21 mouse cellular contexts compared by ENCODE assay signal in genomic region chr12:78219191-78219825, GRCm38 (mm10). TPM values are rescaled to one million over a fixed set of nuclear protein-coding genes. Genes with fewer than 3 reads are reported as not detected.
DNase-seq lines count a peak whose midpoint lies in the region; TF ChIP-seq lines count a peak whose summit lies in the region.
"Had no signal": no experiment of that assay in that cellular context is flagged by ENCODE, and none has a peak within 500 bp of the region (broad histone marks: within the 10 kb centered on the region; RNA-seq: fewer than 3 reads in every experiment).

No protein-coding gene starts in this region.

- H3K9me3 ChIP-seq in megakaryocyte, embryonic 14.5 days = no peaks in the 10 kb centered on the region
- H3K9me3 ChIP-seq: forebrain, embryonic 13.5 days; G1E had no signal

- peak; percentile 35 for DNase-seq in kidney, adult 9 months
- no peak for DNase-seq in kidney, adult 18-20 months
- peak; percentile 30 for DNase-seq in CD4-positive, CD25-positive, alpha-beta regulatory T cell, adult 2 months (ENCODE audit: low read depth, low spot score)
- peak; percentile 34 for DNase-seq in adipocyte (ENCODE audit: low spot score)
- DNase-seq in left cerebral cortex, adult 2 months (ENCODE audit: extremely low spot score in 1 of 2, low spot score in 2 of 2) = no peak
- DNase-seq in layer of hippocampus, adult 9-10 months (ENCODE audit: low spot score) = no peak
- DNase-seq: cerebellum, adult 18-20 months; gastrocnemius, postnatal 14 days; kidney, postnatal 10 days; midbrain, embryonic 14.5 days; right cerebral cortex, postnatal 25 days had no signal

- peak overlapping the region; percentile 42 for H3K4me3 ChIP-seq in megakaryocyte, embryonic 14.5 days (replicated peaks)
- H3K4me3 ChIP-seq in left cerebral cortex, adult 2 months = no peak overlapping the region
- H3K4me3 ChIP-seq: forebrain, embryonic 13.5 days had no signal

- intact Hi-C loops in left cerebral cortex, adult 2 months (cut with DNase I) = no loop called here

- peaks cover 6% of the 10 kb centered on the region for H3K4me1 ChIP-seq in megakaryocyte, embryonic 14.5 days
- H3K4me1 ChIP-seq: forebrain, embryonic 13.5 days had no signal

- no peaks in the 10 kb centered on the region for H3K27me3 ChIP-seq in megakaryocyte, embryonic 14.5 days (replicated peaks)
- H3K27me3 ChIP-seq: forebrain, embryonic 13.5 days had no signal

- no peaks in the 10 kb centered on the region for H3K36me3 ChIP-seq in megakaryocyte, embryonic 14.5 days (replicated peaks; ENCODE audit: low read length)

- H3K27ac ChIP-seq in left cerebral cortex, adult 2 months = no peak overlapping the region
- H3K27ac ChIP-seq: forebrain, embryonic 13.5 days; hindbrain, postnatal 0 days had no signal

- TF ChIP-seq CTCF in left cerebral cortex, adult 2 months (IDR thresholded peaks at IDR 0.05) = no peak

RNA-seq across cellular contexts. Expression of gene Gphn, which starts 6.9 kb away (rescaled TPM):
- 6.9 and 7.8 TPM in 2 replicates for polyA plus RNA-seq in megakaryocyte, embryonic 14.5 days (2012; ENCODE audit: insufficient read depth, low replicate concordance)
- total RNA-seq in left cerebral cortex, adult 2 months (2021) = 10 to 100 TPM; 59.3 to 62.1 TPM

RNA-seq across cellular contexts. Expression of gene Gm6657, which starts 25.3 kb away (rescaled TPM):
- polyA plus RNA-seq in megakaryocyte, embryonic 14.5 days (2012; ENCODE audit: insufficient read depth, low replicate concordance) = not detected in 2 replicates
- total RNA-seq in left cerebral cortex, adult 2 months (2021) = not detected
- total RNA-seq: G1E; gastrocnemius, postnatal 14 days; hindbrain, postnatal 0 days; layer of hippocampus, postnatal 14 days had no signal
- polyA plus RNA-seq: cortical plate, adult 2 months; embryonic facial prominence, embryonic 14.5 days; forebrain, embryonic 13.5 days; G1E; heart, embryonic 16.5 days; hindbrain, postnatal 0 days; limb, embryonic 11.5 days; midbrain, embryonic 14.5 days; neural tube, embryonic 11.5 days had no signal

Comparison
In these comparisons a context has a peak if more than half of its experiments do, and no peak if none do; other contexts are left out.
1. DNase-seq: peak in kidney, adult 9 months (single experiment), CD4-positive, CD25-positive, alpha-beta regulatory T cell, adult 2 months (single experiment) and adipocyte (single experiment); none in kidney, adult 18-20 months (single experiment), left cerebral cortex, adult 2 months (0 of 2) and layer of hippocampus, adult 9-10 months (single experiment).